Mouse (Mus musculus) liver, embryonic 16.5 days (tissue): ENCODE data around the gene Sntg2. TPM values are rescaled to one million over a fixed set of nuclear protein-coding genes. Genes with fewer than 3 reads are reported as not detected.

Experiments used
- ATAC-seq: fragments of 200-750 bp; cut with Nextera tagmentation; 2 replicates; pipeline ENCODE4 v1.8.0; 2017; ENCODE audit warnings: low read depth, mild to moderate bottlenecking, moderate number of reproducible peaks, moderate library complexity
- H3K27ac ChIP-seq: fragments of 300-500 bp; sonication (generic); 2 replicates; pipeline ENCODE4 v1.5.1; 2014; ENCODE audit warnings: mild to moderate bottlenecking, low read length
- H3K27me3 ChIP-seq: fragments of 300-500 bp; sonication (generic); 2 replicates; pipeline ENCODE4 v1.6.1; 2014; ENCODE audit warnings: low read depth, low read length, mixed read lengths; ENCODE audit not compliant: control insufficient read depth, insufficient read depth
- H3K36me3 ChIP-seq: fragments of 300-500 bp; sonication (generic); 2 replicates; pipeline ENCODE4 v1.6.1; 2014; ENCODE audit warnings: mild to moderate bottlenecking; ENCODE audit not compliant: control insufficient read depth, insufficient read depth
- H3K4me1 ChIP-seq: fragments of 300-500 bp; sonication (generic); 2 replicates; pipeline ENCODE4 v1.6.1; 2014; ENCODE audit warnings: low read depth, low read length, mixed read lengths; ENCODE audit not compliant: control insufficient read depth
- H3K4me2 ChIP-seq: fragments of 300-500 bp; sonication (generic); 2 replicates; pipeline ENCODE4 v1.6.1; 2014; ENCODE audit warnings: low read depth, low read length, mixed read lengths
- H3K4me3 ChIP-seq: fragments of 300-500 bp; sonication (generic); 2 replicates; pipeline ENCODE4 v1.5.1; 2014; ENCODE audit warnings: low read depth, mild to moderate bottlenecking, low read length
- H3K9ac ChIP-seq: fragments of 300-500 bp; sonication (generic); 2 replicates; pipeline ENCODE4 v1.6.1; 2014; ENCODE audit warnings: low read depth, low read length
- H3K9me3 ChIP-seq: fragments of 300-500 bp; sonication (generic); replicated peaks from 2 replicates; pipeline ENCODE4 v1.6.1; 2016; ENCODE audit warnings: low read length; ENCODE audit not compliant: control insufficient read depth
- WGBS: fragments of 180-500 bp; shearing (Covaris S2); extraction: QIAGEN DNeasy Blood & Tissue Kit; methylation state at CpG from one replicate; pipeline ENCODE4 v1.1.7; 2014; ENCODE audit not compliant: insufficient replicate concordance; 5-methylcytosine and 5-hydroxymethylcytosine counted together
- polyA plus RNA-seq: library from polyadenylated mRNA; unstranded; fragments of >200 nt; fragmentation: Nextera tagmentation; extraction: Ambion mirVana; gene quantifications from 2 replicates; pipeline ENCODE4 v1.2.1, GENCODE M21; 2015

Sntg2 gene
- polyA plus RNA-seq, 1 experiment from 2014 or later, result 0.59 TPM

GRCm38 (mm10) chr12:30362306-30362705 lies 10.9 kb downstream of the Sntg2 start:
- Histone ChIP-seq H3K4me2 (no peak overlapping the region), H3K27me3 (no peaks in the 10 kb centered on the region), H3K27ac (no peak overlapping the region), H3K9ac (no peak overlapping the region), H3K36me3 (no peaks in the 10 kb centered on the region), H3K4me3 (no peak overlapping the region), H3K4me1 (no peaks in the 10 kb centered on the region), H3K9me3 (no peaks in the 10 kb centered on the region)
- WGBS, result 59% methylated on average over 2 of the region's 2 CpGs
- no peak for ATAC-seq

DNA sequence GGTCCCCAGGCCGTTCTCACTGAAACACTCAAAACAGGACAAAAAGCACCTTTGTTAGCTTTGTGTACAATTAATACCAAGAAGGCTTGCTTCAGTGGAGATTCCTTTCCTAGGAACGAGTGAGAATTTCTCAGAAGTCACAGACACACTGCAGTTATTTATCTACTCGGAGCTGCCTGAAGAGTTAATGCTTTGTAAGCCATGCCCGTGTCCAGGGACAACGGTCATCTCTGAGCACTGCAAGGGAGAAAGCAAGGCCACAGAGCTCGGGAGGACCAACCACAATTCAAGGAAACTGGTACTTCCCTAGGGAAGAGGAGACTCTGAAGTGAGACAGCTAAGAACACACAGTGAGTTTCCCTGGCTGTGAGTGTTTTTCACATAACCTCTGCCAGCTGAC lies 15.5 kb downstream of the Sntg2 start:
- Histone ChIP-seq H3K4me1 (no peaks in the 10 kb centered on the region), H3K27me3 (no peaks in the 10 kb centered on the region), H3K9me3 (no peaks in the 10 kb centered on the region), H3K4me2 (no peak overlapping the region), H3K9ac (no peak overlapping the region), H3K4me3 (no peak overlapping the region), H3K27ac (no peak overlapping the region), H3K36me3 (no peaks in the 10 kb centered on the region)
- no peak for ATAC-seq
- WGBS, result 39% methylated on average over 6 of the region's 6 CpGs

- Histone ChIP-seq H3K4me1 (no peaks in the 10 kb centered on the region), H3K9ac (no peak overlapping the region), H3K9me3 (no peaks in the 10 kb centered on the region), H3K27me3 (no peaks in the 10 kb centered on the region), H3K27ac (no peak overlapping the region), H3K36me3 (no peaks in the 10 kb centered on the region), H3K4me2 (no peak overlapping the region), H3K4me3 (no peak overlapping the region)
- ATAC-seq, result no peak
- WGBS, result 40% methylated on average over 2 of the region's 2 CpGs
Measured at GRCm38 (mm10) chr12:30352393-30352792, 20.8 kb downstream of the Sntg2 start.

GRCm38 (mm10) chr12:30348036-30348435 lies 25.1 kb downstream of the Sntg2 start:
- H3K27ac ChIP-seq, result no peak overlapping the region
- no peak overlapping the region for H3K4me3 ChIP-seq
- H3K4me2 ChIP-seq, result no peak overlapping the region
- H3K36me3 ChIP-seq, result no peaks in the 10 kb centered on the region
- no peak overlapping the region for H3K9ac ChIP-seq
- 71% methylated on average over 1 of the region's 1 CpGs for WGBS
- H3K4me1 ChIP-seq, result no peaks in the 10 kb centered on the region
- no peaks in the 10 kb centered on the region for H3K27me3 ChIP-seq
- H3K9me3 ChIP-seq, result no peaks in the 10 kb centered on the region
- ATAC-seq, result no peak

DNA sequence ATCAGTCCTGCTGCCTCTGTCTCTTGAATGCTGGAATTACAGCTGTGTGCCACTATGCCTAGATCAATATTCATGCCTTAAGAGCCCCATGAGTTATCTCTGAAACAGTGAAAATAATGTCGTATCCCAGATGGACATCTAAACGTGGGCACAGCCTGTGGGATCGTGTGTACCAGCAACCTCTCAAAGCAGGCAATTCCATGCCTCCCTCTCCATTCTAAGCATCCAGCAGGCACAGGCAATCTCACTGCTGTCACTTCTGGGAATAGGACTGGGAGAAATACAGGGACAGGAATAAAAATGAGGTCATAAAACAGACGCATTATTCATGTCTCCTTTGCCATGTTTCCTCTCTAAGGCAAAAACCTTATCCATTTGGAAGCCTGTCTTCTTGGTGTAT lies 25.9 kb downstream of the Sntg2 start:
- Histone ChIP-seq H3K4me2 (no peak overlapping the region), H3K4me1 (no peaks in the 10 kb centered on the region), H3K4me3 (no peak overlapping the region), H3K27me3 (no peaks in the 10 kb centered on the region), H3K27ac (no peak overlapping the region), H3K36me3 (no peaks in the 10 kb centered on the region), H3K9ac (no peak overlapping the region), H3K9me3 (no peaks in the 10 kb centered on the region)
- no peak for ATAC-seq
- 73% methylated on average over 4 of the region's 4 CpGs for WGBS

DNA sequence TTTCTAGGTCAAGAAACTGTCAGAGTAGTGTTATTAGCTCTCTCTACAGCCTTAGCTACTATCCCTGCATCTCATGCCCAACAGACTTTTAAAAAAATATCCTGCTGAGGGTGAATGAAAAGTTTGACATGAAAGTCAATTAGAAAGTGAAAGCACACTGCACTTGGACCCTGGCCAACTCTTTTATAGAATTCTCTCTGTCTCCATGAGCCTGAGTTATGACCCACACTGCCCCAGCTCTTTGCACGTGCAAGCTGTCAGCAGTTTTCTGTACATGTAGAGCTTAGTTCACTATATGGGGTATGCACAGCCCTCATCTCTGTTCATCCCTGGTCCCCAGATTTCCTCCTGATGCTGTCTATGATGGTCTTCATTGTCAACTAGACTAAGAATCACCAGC lies 28.4 kb downstream of the Sntg2 start:
- Histone ChIP-seq H3K27me3 (no peaks in the 10 kb centered on the region), H3K27ac (no peak overlapping the region), H3K4me1 (no peaks in the 10 kb centered on the region), H3K4me2 (no peak overlapping the region), H3K9ac (no peak overlapping the region), H3K4me3 (no peak overlapping the region), H3K9me3 (no peaks in the 10 kb centered on the region), H3K36me3 (no peaks in the 10 kb centered on the region)
- WGBS, result 35% methylated on average over 1 of the region's 1 CpGs
- ATAC-seq, result no peak

GRCm38 (mm10) chr12:30336301-30336700 lies 36.9 kb downstream of the Sntg2 start:
- WGBS, result 55% methylated on average over 5 of the region's 5 CpGs
- Histone ChIP-seq H3K9ac (no peak overlapping the region), H3K36me3 (no peaks in the 10 kb centered on the region), H3K4me3 (no peak overlapping the region), H3K9me3 (no peaks in the 10 kb centered on the region), H3K27ac (no peak overlapping the region), H3K4me2 (no peak overlapping the region), H3K27me3 (no peaks in the 10 kb centered on the region), H3K4me1 (no peaks in the 10 kb centered on the region)
- ATAC-seq, result no peak

- Histone ChIP-seq H3K27ac (no peak overlapping the region), H3K4me1 (no peaks in the 10 kb centered on the region), H3K4me3 (no peak overlapping the region), H3K9me3 (no peaks in the 10 kb centered on the region), H3K36me3 (no peaks in the 10 kb centered on the region), H3K4me2 (no peak overlapping the region), H3K27me3 (no peaks in the 10 kb centered on the region), H3K9ac (no peak overlapping the region)
- no peak for ATAC-seq
- 73% methylated on average over 2 of the region's 2 CpGs for WGBS
Measured at GRCm38 (mm10) chr12:30334502-30334901, 38.7 kb downstream of the Sntg2 start.

- Histone ChIP-seq H3K4me3 (no peak overlapping the region), H3K27ac (no peak overlapping the region), H3K9me3 (no peaks in the 10 kb centered on the region), H3K27me3 (no peaks in the 10 kb centered on the region), H3K4me2 (no peak overlapping the region), H3K4me1 (no peaks in the 10 kb centered on the region), H3K9ac (no peak overlapping the region), H3K36me3 (no peaks in the 10 kb centered on the region)
- ATAC-seq, result no peak
- 36% methylated on average over 2 of the region's 2 CpGs for WGBS
Measured at GRCm38 (mm10) chr12:30317971-30318370, 55.2 kb downstream of the Sntg2 start.

DNA sequence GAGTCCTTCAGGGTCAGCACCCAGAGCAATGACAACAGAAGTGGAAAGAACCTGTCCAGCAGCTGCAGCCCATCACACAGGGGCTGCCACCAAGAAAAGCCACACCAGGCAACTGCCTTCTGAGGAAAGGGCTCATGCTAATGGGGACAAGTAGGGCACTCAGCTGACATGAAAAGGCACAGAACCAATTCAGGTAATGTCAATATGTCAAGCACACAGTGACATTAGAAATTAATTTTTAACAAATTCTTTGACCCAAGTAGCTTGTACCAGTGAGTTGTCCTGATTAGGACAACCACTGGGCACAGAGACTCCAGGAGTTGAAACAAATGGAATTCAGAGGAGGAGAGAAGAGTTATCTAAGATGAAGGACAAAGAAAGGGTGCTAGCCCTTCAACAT lies 60.2 kb downstream of the Sntg2 start:
- no peak overlapping the region for H3K4me2 ChIP-seq
- no peak overlapping the region for H3K4me3 ChIP-seq
- H3K4me1 ChIP-seq, result no peaks in the 10 kb centered on the region
- H3K9ac ChIP-seq, result no peak overlapping the region
- no peaks in the 10 kb centered on the region for H3K9me3 ChIP-seq
- no peaks in the 10 kb centered on the region for H3K36me3 ChIP-seq
- H3K27me3 ChIP-seq, result no peaks in the 10 kb centered on the region
- no peak for ATAC-seq
- H3K27ac ChIP-seq, result no peak overlapping the region
